In genomic region chr10:81485060-81485449, GRCm38 (mm10) we compare ENCODE assay signal across 10 mouse cellular contexts. TPM values are rescaled to one million over a fixed set of nuclear protein-coding genes. Genes with fewer than 3 reads are reported as not detected.
DNase-seq lines count a peak whose midpoint lies in the region; ATAC-seq lines count a peak whose summit lies in the region.
"Had no signal": no experiment of that assay in that cellular context is flagged by ENCODE, and none has a peak within 500 bp of the region (broad histone marks: within the 10 kb centered on the region; RNA-seq: fewer than 3 reads in every experiment).

No protein-coding gene starts in this region.

- intact Hi-C loops in heart, postnatal 14 days (cut with DNase I) = no loop called here
- intact Hi-C loops in left cerebral cortex, postnatal 4 days (cut with DNase I) = no loop called here

- peaks cover 39% of the 10 kb centered on the region for H3K36me3 ChIP-seq in midbrain, embryonic 12.5 days

- no peaks in the 10 kb centered on the region for H3K9me3 ChIP-seq in midbrain, embryonic 12.5 days
- H3K9me3 ChIP-seq: embryonic facial prominence, embryonic 13.5 days; heart, embryonic 13.5 days had no signal

- no peak for ATAC-seq in midbrain, embryonic 12.5 days (ENCODE audit: low FRiP score, low read depth)

- H3K27ac ChIP-seq in midbrain, embryonic 12.5 days (replicated peaks) = peak overlapping the region; percentile 73
- H3K27ac ChIP-seq: embryonic facial prominence, embryonic 13.5 days; heart, embryonic 13.5 days had no signal

- DNase-seq in heart, adult 11 months = peak; percentile 91
- no peak for DNase-seq in heart, postnatal 14 days
- DNase-seq in 416B (ENCODE audit: low read depth) (peak; percentile 65), ZHBTc4 (ENCODE audit: low read depth, low spot score) (peak; percentile 43)
- DNase-seq in heart, adult 9 months (ENCODE audit: low spot score in 2 of 2) = no peak
- no peak for DNase-seq in left cerebral cortex, postnatal 4 days
- no peak for DNase-seq in spleen, postnatal 14 days (ENCODE audit: low spot score in 2 of 2)

- H3K27me3 ChIP-seq in midbrain, embryonic 12.5 days = peaks cover 28% of the 10 kb centered on the region

- 31% methylated on average over 2 of the region's 2 CpGs for WGBS in midbrain, embryonic 12.5 days

- no peak overlapping the region for H3K4me2 ChIP-seq in midbrain, embryonic 12.5 days (replicated peaks)
- H3K4me2 ChIP-seq: embryonic facial prominence, embryonic 13.5 days; heart, embryonic 13.5 days had no signal

- 0 out of 2 replicates have a peak overlapping the region, but pooled peaks have one; percentile 4 for H3K9ac ChIP-seq in midbrain, embryonic 12.5 days (replicated peaks)
- H3K9ac ChIP-seq: embryonic facial prominence, embryonic 13.5 days; heart, embryonic 13.5 days had no signal

- H3K4me1 ChIP-seq in midbrain, embryonic 12.5 days = peaks cover 35% of the 10 kb centered on the region

- no peak overlapping the region for H3K4me3 ChIP-seq in midbrain, embryonic 12.5 days
- H3K4me3 ChIP-seq: embryonic facial prominence, embryonic 13.5 days; heart, embryonic 13.5 days had no signal

RNA-seq across cellular contexts. Expression of gene Celf5, which starts 2.5 kb away (rescaled TPM):
- total RNA-seq in heart, postnatal 14 days (2021) = under 1 TPM; 0.15 to 0.19 TPM
- 37.1 and 44.4 TPM in 2 replicates for polyA plus RNA-seq in midbrain, embryonic 12.5 days (2016; fragmentation: Nextera tagmentation; extraction: Ambion mirVana)
- total RNA-seq in left cerebral cortex, postnatal 4 days (2021) = 100 to 1,000 TPM; 303 to 316 TPM

RNA-seq across cellular contexts. Expression of gene Ncln, which starts 11.1 kb away (rescaled TPM):
- 10 to 100 TPM; 55.4 to 62.0 TPM for total RNA-seq in heart, postnatal 14 days (2021)
- polyA plus RNA-seq in midbrain, embryonic 12.5 days (2016; fragmentation: Nextera tagmentation; extraction: Ambion mirVana) = 66.9 and 68.3 TPM in 2 replicates
- 100 to 1,000 TPM; 104 to 105 TPM for total RNA-seq in left cerebral cortex, postnatal 4 days (2021)

RNA-seq across cellular contexts. Expression of gene S1pr4, which starts 14.9 kb away (rescaled TPM):
- 1 to 10 TPM in 1 of 2 experiments, under 1 TPM in 1; 0.96 to 1.2 TPM for total RNA-seq in heart, postnatal 14 days (2021)
- polyA plus RNA-seq in midbrain, embryonic 12.5 days (2016; fragmentation: Nextera tagmentation; extraction: Ambion mirVana) = 0.41 and 0.77 TPM in 2 replicates
- total RNA-seq in left cerebral cortex, postnatal 4 days (2021) = under 1 TPM; 0.14 to 0.66 TPM

RNA-seq across cellular contexts. Expression of gene Nfic, which starts 29.6 kb away (rescaled TPM):
- total RNA-seq in heart, postnatal 14 days (2021) = 100 to 1,000 TPM; 133 TPM
- 14.7 and 19.7 TPM in 2 replicates for polyA plus RNA-seq in midbrain, embryonic 12.5 days (2016; fragmentation: Nextera tagmentation; extraction: Ambion mirVana)
- 10 to 100 TPM; 29.5 to 31.1 TPM for total RNA-seq in left cerebral cortex, postnatal 4 days (2021)

RNA-seq across cellular contexts. Expression of gene Gna15, which starts 39.0 kb away (rescaled TPM):
- total RNA-seq in heart, postnatal 14 days (2021) = under 1 TPM; 0.73 to 0.76 TPM
- 0.58 and 1.0 TPM in 2 replicates for polyA plus RNA-seq in midbrain, embryonic 12.5 days (2016; fragmentation: Nextera tagmentation; extraction: Ambion mirVana)
- 1 to 10 TPM; 1.1 to 1.6 TPM for total RNA-seq in left cerebral cortex, postnatal 4 days (2021)

Comparison
In these comparisons a context has a peak if more than half of its experiments do, and no peak if none do; other contexts are left out.
1. DNase-seq: peak in heart, adult 11 months (single experiment), 416B (single experiment) and ZHBTc4 (single experiment); none in heart, postnatal 14 days (0 of 2), heart, adult 9 months (0 of 2), left cerebral cortex, postnatal 4 days (single experiment) and spleen, postnatal 14 days (0 of 2).
2. RNA of gene Celf5, which starts 2.5 kb away (total RNA-seq): 303 to 316 TPM in left cerebral cortex, postnatal 4 days; 0.15 to 0.19 TPM in heart, postnatal 14 days; every median in the first group is over 100 times any median in the second.